ENCODE assay signal across 8 mouse cellular contexts in genomic region chr17:9168411-9168810, GRCm38 (mm10).
DNase-seq lines count a peak whose midpoint lies in the region; ATAC-seq lines count a peak whose summit lies in the region.

No protein-coding gene starts in this region.

- H3K9ac ChIP-seq in hindbrain, embryonic 11.5 days (ENCODE audit: low read depth, low read length): peak overlapping the region; percentile 72
- H3K9ac ChIP-seq in lung, embryonic 15.5 days: no peak overlapping the region

- peak overlapping the region; percentile 40 for H3K4me3 ChIP-seq in hindbrain, embryonic 11.5 days (ENCODE audit: low read depth, low read length)
- peak overlapping the region; percentile 36 for H3K4me3 ChIP-seq in lung, embryonic 15.5 days

- 0% methylated on average over 5 of the region's 5 CpGs for WGBS in hindbrain, embryonic 11.5 days
- WGBS in lung, embryonic 15.5 days: 1% methylated on average over 5 of the region's 5 CpGs

- no peaks in the 10 kb centered on the region for H3K27me3 ChIP-seq in hindbrain, embryonic 11.5 days (ENCODE audit: control insufficient read depth, insufficient read depth, low read length)
- H3K27me3 ChIP-seq in lung, embryonic 15.5 days: peaks cover 9% of the 10 kb centered on the region; the same call in 1 of the 2 replicates

- no peaks in the 10 kb centered on the region for H3K9me3 ChIP-seq in hindbrain, embryonic 11.5 days (ENCODE audit: control insufficient read depth, low read length)
- H3K9me3 ChIP-seq in lung, embryonic 15.5 days: no peaks in the 10 kb centered on the region

- peak; percentile 67 for ATAC-seq in hindbrain, embryonic 11.5 days (ENCODE audit: low FRiP score)
- ATAC-seq in lung, embryonic 15.5 days (ENCODE audit: borderline replicate concordance, extremely low read depth, low FRiP score, low TSS enrichment): no peak
- ATAC-seq in monocyte, adult 5-6 weeks (replicated peaks; ENCODE audit: insufficient number of reproducible peaks, low FRiP score, low TSS enrichment, poor library complexity, severe bottlenecking): no peak

- H3K36me3 ChIP-seq in hindbrain, embryonic 11.5 days (ENCODE audit: control insufficient read depth, insufficient read depth, low read length): no peaks in the 10 kb centered on the region
- no peaks in the 10 kb centered on the region for H3K36me3 ChIP-seq in lung, embryonic 15.5 days

- peak; percentile 54 for DNase-seq in adipocyte (ENCODE audit: low spot score)
- DNase-seq in cerebellum, postnatal 10 days: peak; percentile 95 to 97
- peak; percentile 53 to 74 for DNase-seq in frontal cortex, postnatal 14 days (ENCODE audit: low spot score in 2 of 2)
- DNase-seq in hindbrain, embryonic 11.5 days (ENCODE audit: low spot score): peak; percentile 92
- peak; percentile 53 for DNase-seq in layer of hippocampus, adult 9-11 months
- peak; percentile 50 for DNase-seq in retina, adult 2 months (ENCODE audit: low read depth, low spot score)

- peak overlapping the region; percentile 87 for H3K27ac ChIP-seq in hindbrain, embryonic 11.5 days (ENCODE audit: low read depth, low read length)
- H3K27ac ChIP-seq in lung, embryonic 15.5 days: no peak overlapping the region

- H3K4me2 ChIP-seq in hindbrain, embryonic 11.5 days (replicated peaks; ENCODE audit: low read depth, low read length): peak overlapping the region; percentile 89
- peak overlapping the region; percentile 68 for H3K4me2 ChIP-seq in lung, embryonic 15.5 days

- no peaks in the 10 kb centered on the region for H3K4me1 ChIP-seq in hindbrain, embryonic 11.5 days (replicated peaks; ENCODE audit: control insufficient read depth, insufficient read depth, low read length)
- peaks cover 15% of the 10 kb centered on the region for H3K4me1 ChIP-seq in lung, embryonic 15.5 days
